Mouse (Mus musculus) adrenal gland, postnatal 10 days (tissue): ENCODE results near the gene Cited2. TPM values are rescaled to one million over a fixed set of nuclear protein-coding genes. Genes with fewer than 3 reads are reported as not detected.

ENCODE experiments used
- total RNA-seq, 2 experiments: library from RNA; stranded (reverse); gene quantifications; 2 replicates each; pipeline ENCODE4 v1.2.3; 2021

The Cited2 gene
- total RNA-seq, 2 experiments from 2014 or later, result 61.3 to 67.6 TPM

Other genes starting within 250 kb of the Cited2 start
- 1 to 10 TPM; 2.9 to 9.9 TPM for gene Txlnb, start 73.0 kb downstream of the Cited2 start, total RNA-seq
- gene Heca, start 224.8 kb downstream of the Cited2 start, total RNA-seq, result 10 to 100 TPM; 31.8 to 35.7 TPM